ENCODE assay signal across 8 mouse cellular contexts in the genomic region with DNA sequence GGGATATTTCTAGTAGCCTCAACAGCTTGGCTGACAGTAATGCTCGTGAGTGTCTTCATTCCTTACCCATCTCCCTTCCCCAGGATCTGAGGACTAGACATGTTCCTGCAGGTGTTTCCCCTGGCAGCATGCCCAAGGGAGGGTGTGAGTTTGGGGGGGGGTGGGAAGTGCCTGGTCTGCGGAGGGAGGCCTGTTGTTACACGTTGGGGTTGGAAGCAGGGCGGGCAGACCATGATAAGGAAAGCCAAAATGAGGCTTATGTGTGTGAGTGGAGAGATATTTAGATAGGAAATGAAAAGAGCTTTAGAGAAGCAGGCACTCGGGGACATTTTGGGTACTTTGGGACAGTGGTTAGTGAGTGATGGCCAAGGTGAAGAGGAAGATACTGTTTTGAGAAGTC. TPM values are rescaled to one million over a fixed set of nuclear protein-coding genes. Genes with fewer than 3 reads are reported as not detected.
DNase-seq lines count a peak whose midpoint lies in the region; ATAC-seq and TF ChIP-seq lines count a peak whose summit lies in the region.

No protein-coding gene starts in this region.

- no peak for TF ChIP-seq CTCF in lung, embryonic 14.5 days (IDR thresholded peaks at IDR 0.05; ENCODE audit: low read depth)

- DNase-seq in lung, embryonic 14.5 days, result peak; percentile 22
- no peak for DNase-seq in lung, postnatal 36 days
- DNase-seq in embryonic facial prominence, embryonic 11.5 days (ENCODE audit: low spot score), result no peak
- peak; percentile 49 for DNase-seq in kidney, postnatal 14 days
- no peak for DNase-seq in adrenal gland, adult 2 months
- DNase-seq in thymus, postnatal 25 days, result no peak
- no peak for DNase-seq in ovary, postnatal 36 days (ENCODE audit: low spot score)

- peak overlapping the region; percentile 96 for H3K4me3 ChIP-seq in lung, embryonic 14.5 days (ENCODE audit: low read depth, low read length)
- H3K4me3 ChIP-seq in embryonic facial prominence, embryonic 11.5 days (ENCODE audit: low read depth, low read length), result peak overlapping the region; percentile 97; the same call in 1 of the 2 replicates
- H3K4me3 ChIP-seq in neural tube, embryonic 13.5 days, result peak overlapping the region; percentile 9

- H3K4me1 ChIP-seq in lung, embryonic 14.5 days (ENCODE audit: insufficient read depth), result peaks cover 15% of the 10 kb centered on the region
- peaks cover 3% of the 10 kb centered on the region; the same call in 1 of the 2 replicates for H3K4me1 ChIP-seq in embryonic facial prominence, embryonic 11.5 days (ENCODE audit: control insufficient read depth, insufficient read depth, low read length)
- H3K4me1 ChIP-seq in neural tube, embryonic 13.5 days (replicated peaks), result peaks cover 44% of the 10 kb centered on the region

- H3K4me2 ChIP-seq in lung, embryonic 14.5 days, result peak overlapping the region; percentile 82
- peak overlapping the region; percentile 20; the same call in 1 of the 2 replicates for H3K4me2 ChIP-seq in embryonic facial prominence, embryonic 11.5 days (ENCODE audit: low read depth, low read length)
- peak overlapping the region; percentile 77 for H3K4me2 ChIP-seq in neural tube, embryonic 13.5 days

- H3K27ac ChIP-seq in lung, embryonic 14.5 days (ENCODE audit: low read depth), result 0 out of 2 replicates have a peak overlapping the region, but pooled peaks have one; percentile 19
- H3K27ac ChIP-seq in embryonic facial prominence, embryonic 11.5 days (replicated peaks; ENCODE audit: low read depth, low read length), result no peak overlapping the region
- H3K27ac ChIP-seq in neural tube, embryonic 13.5 days (replicated peaks), result 0 out of 2 replicates have a peak overlapping the region, but pooled peaks have one; percentile 4

- WGBS in lung, embryonic 14.5 days, result 24% methylated on average over 5 of the region's 5 CpGs
- whole genome bisulfite sequencing in embryonic facial prominence, embryonic 11.5 days, result 66% methylated on average over 5 of the region's 5 CpGs
- 70% methylated on average over 5 of the region's 5 CpGs for WGBS in neural tube, embryonic 13.5 days

- H3K36me3 ChIP-seq in lung, embryonic 14.5 days (ENCODE audit: insufficient read depth), result peaks cover 65% of the 10 kb centered on the region
- peaks cover 26% of the 10 kb centered on the region for H3K36me3 ChIP-seq in embryonic facial prominence, embryonic 11.5 days (replicated peaks; ENCODE audit: control insufficient read depth, insufficient read depth, low read depth, low read length)
- peaks cover 51% of the 10 kb centered on the region for H3K36me3 ChIP-seq in neural tube, embryonic 13.5 days

- no peaks in the 10 kb centered on the region for H3K9me3 ChIP-seq in lung, embryonic 14.5 days (ENCODE audit: low read depth, low read length)
- no peaks in the 10 kb centered on the region for H3K9me3 ChIP-seq in embryonic facial prominence, embryonic 11.5 days (replicated peaks; ENCODE audit: control insufficient read depth, low read length)
- H3K9me3 ChIP-seq in neural tube, embryonic 13.5 days, result no peaks in the 10 kb centered on the region

- no peaks in the 10 kb centered on the region for H3K27me3 ChIP-seq in lung, embryonic 14.5 days (ENCODE audit: insufficient read depth, low read length)
- H3K27me3 ChIP-seq in embryonic facial prominence, embryonic 11.5 days (ENCODE audit: control insufficient read depth, insufficient read depth, low read length), result no peaks in the 10 kb centered on the region
- no peaks in the 10 kb centered on the region for H3K27me3 ChIP-seq in neural tube, embryonic 13.5 days

- peak overlapping the region; percentile 99 for H3K9ac ChIP-seq in lung, embryonic 14.5 days
- H3K9ac ChIP-seq in embryonic facial prominence, embryonic 11.5 days (replicated peaks; ENCODE audit: low read length), result no peak overlapping the region
- peak overlapping the region; percentile 55 for H3K9ac ChIP-seq in neural tube, embryonic 13.5 days

- ATAC-seq in lung, embryonic 14.5 days (ENCODE audit: insufficient read depth), result no peak
- ATAC-seq in embryonic facial prominence, embryonic 11.5 days (replicated peaks; ENCODE audit: insufficient number of reproducible peaks, low FRiP score, low TSS enrichment, low read depth), result no peak
- ATAC-seq in neural tube, embryonic 13.5 days (ENCODE audit: low read depth), result no peak

RNA-seq across cellular contexts. Expression of a gene that starts 2.4 kb away (rescaled TPM):
- polyA plus RNA-seq in lung, embryonic 14.5 days (2014; fragmentation: Nextera tagmentation; extraction: Ambion mirVana), result 44.0 and 52.1 TPM in 2 replicates
- polyA plus RNA-seq in embryonic facial prominence, embryonic 11.5 days (2014; fragmentation: Nextera tagmentation; extraction: Ambion mirVana), result 57.5 and 57.6 TPM in 2 replicates
- polyA plus RNA-seq in neural tube, embryonic 13.5 days (2015; fragmentation: Nextera tagmentation; extraction: Ambion mirVana), result 126 and 141 TPM in 2 replicates
- 10 to 100 TPM; 81.8 to 86.1 TPM for total RNA-seq in adrenal gland, adult 2 months (2021)
- 15.9 and 20.6 TPM in 2 replicates for polyA plus RNA-seq in adrenal gland, adult 2 months (2012; rRNA removed)

RNA-seq across cellular contexts. Expression of a gene that starts 9.6 kb away (rescaled TPM):
- polyA plus RNA-seq in lung, embryonic 14.5 days (2014; fragmentation: Nextera tagmentation; extraction: Ambion mirVana), result 27.4 and 28.4 TPM in 2 replicates
- polyA plus RNA-seq in embryonic facial prominence, embryonic 11.5 days (2014; fragmentation: Nextera tagmentation; extraction: Ambion mirVana), result 25.5 and 28.0 TPM in 2 replicates
- 29.2 and 30.1 TPM in 2 replicates for polyA plus RNA-seq in neural tube, embryonic 13.5 days (2015; fragmentation: Nextera tagmentation; extraction: Ambion mirVana)
- 10 to 100 TPM; 19.6 to 23.9 TPM for total RNA-seq in adrenal gland, adult 2 months (2021)
- polyA plus RNA-seq in adrenal gland, adult 2 months (2012; rRNA removed), result 16.3 and 22.4 TPM in 2 replicates

RNA-seq across cellular contexts. Expression of a gene that starts 14.7 kb away (rescaled TPM):
- 19.0 and 19.5 TPM in 2 replicates for polyA plus RNA-seq in lung, embryonic 14.5 days (2014; fragmentation: Nextera tagmentation; extraction: Ambion mirVana)
- 8.4 and 9.0 TPM in 2 replicates for polyA plus RNA-seq in embryonic facial prominence, embryonic 11.5 days (2014; fragmentation: Nextera tagmentation; extraction: Ambion mirVana)
- polyA plus RNA-seq in neural tube, embryonic 13.5 days (2015; fragmentation: Nextera tagmentation; extraction: Ambion mirVana), result 11.8 and 12.2 TPM in 2 replicates
- total RNA-seq in adrenal gland, adult 2 months (2021), result 10 to 100 TPM; 39.7 to 51.0 TPM
- polyA plus RNA-seq in adrenal gland, adult 2 months (2012; rRNA removed), result 70.6 and 80.7 TPM in 2 replicates

RNA-seq across cellular contexts. Expression of a gene that starts 14.9 kb away (rescaled TPM):
- polyA plus RNA-seq in lung, embryonic 14.5 days (2014; fragmentation: Nextera tagmentation; extraction: Ambion mirVana), result 0.73 and 1.3 TPM in 2 replicates
- 0.72 and 0.81 TPM in 2 replicates for polyA plus RNA-seq in embryonic facial prominence, embryonic 11.5 days (2014; fragmentation: Nextera tagmentation; extraction: Ambion mirVana)
- polyA plus RNA-seq in neural tube, embryonic 13.5 days (2015; fragmentation: Nextera tagmentation; extraction: Ambion mirVana), result 1.6 and 2.8 TPM in 2 replicates
- 10 to 100 TPM; 37.0 to 46.9 TPM for total RNA-seq in adrenal gland, adult 2 months (2021)
- polyA plus RNA-seq in adrenal gland, adult 2 months (2012; rRNA removed), result 105 and 116 TPM in 2 replicates

RNA-seq across cellular contexts. Expression of a gene that starts 22.8 kb away (rescaled TPM):
- 480 and 516 TPM in 2 replicates for polyA plus RNA-seq in lung, embryonic 14.5 days (2014; fragmentation: Nextera tagmentation; extraction: Ambion mirVana)
- polyA plus RNA-seq in embryonic facial prominence, embryonic 11.5 days (2014; fragmentation: Nextera tagmentation; extraction: Ambion mirVana), result 535 and 538 TPM in 2 replicates
- 323 and 328 TPM in 2 replicates for polyA plus RNA-seq in neural tube, embryonic 13.5 days (2015; fragmentation: Nextera tagmentation; extraction: Ambion mirVana)
- 100 to 1,000 TPM; 331 to 355 TPM for total RNA-seq in adrenal gland, adult 2 months (2021)
- polyA plus RNA-seq in adrenal gland, adult 2 months (2012; rRNA removed), result 63.8 and 90.8 TPM in 2 replicates

Comparison
In these comparisons a context has a peak if more than half of its experiments do, and no peak if none do; other contexts are left out.
1. DNase-seq: peak in lung, embryonic 14.5 days (single experiment) and kidney, postnatal 14 days (single experiment); none in lung, postnatal 36 days (single experiment), embryonic facial prominence, embryonic 11.5 days (single experiment), adrenal gland, adult 2 months (single experiment), thymus, postnatal 25 days (single experiment) and ovary, postnatal 36 days (single experiment).
2. H3K4me2 ChIP-seq: peak in every context shown above with its lines; median percentile 82 in lung, embryonic 14.5 days; 77 in neural tube, embryonic 13.5 days; 20 in embryonic facial prominence, embryonic 11.5 days.
3. H3K4me3 ChIP-seq: peak in every context shown above with its lines; median percentile 97 in embryonic facial prominence, embryonic 11.5 days; 96 in lung, embryonic 14.5 days; 9 in neural tube, embryonic 13.5 days.